Mouse (Mus musculus) brain, adult 2 months (tissue): ENCODE measurements at regions not wholly inside any gene's neighbourhood (a gene's known extent, or its start where the extent isn't known, plus 50 kb on each side); places are given as distances from the start of the nearest gene placed in this dataset.

Experiments
- DNase-seq: peaks from one replicate; pipeline ENCODE4 v3.0.0; 2011; ENCODE audit warnings: low read depth, low spot score

GRCm38 (mm10) chr3:49096118-49096517, 661.0 kb downstream of the Pcdh18 start:
- DNase-seq = no peak

- DNase-seq = peak; percentile 84
Observed at GRCm38 (mm10) chr3:49093818-49094680, 663.1 kb downstream of the Pcdh18 start.

- DNase-seq = no peak
Observed at GRCm38 (mm10) chr3:49068801-49069200, 688.3 kb downstream of the Pcdh18 start.

DNA sequence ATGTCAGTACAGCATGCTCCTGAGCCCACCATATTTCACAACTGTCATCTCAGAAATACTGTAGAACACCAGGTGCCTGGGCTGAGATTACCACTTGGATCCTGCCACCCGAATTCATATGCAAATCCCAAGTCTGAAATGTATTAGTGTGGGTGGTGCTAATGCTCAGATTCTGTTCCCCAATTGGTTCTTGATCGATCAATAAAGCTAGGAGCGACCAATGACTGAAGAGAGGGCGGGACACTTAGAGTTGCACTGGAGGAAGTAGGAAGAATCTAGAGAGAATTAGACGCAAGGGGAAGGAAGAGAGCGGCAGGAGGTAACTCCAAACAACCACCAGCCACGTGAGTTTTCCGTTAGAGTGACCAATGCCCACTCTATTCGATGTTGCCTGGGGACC, 695.0 kb downstream of the Pcdh18 start:
- DNase-seq = no peak

DNA sequence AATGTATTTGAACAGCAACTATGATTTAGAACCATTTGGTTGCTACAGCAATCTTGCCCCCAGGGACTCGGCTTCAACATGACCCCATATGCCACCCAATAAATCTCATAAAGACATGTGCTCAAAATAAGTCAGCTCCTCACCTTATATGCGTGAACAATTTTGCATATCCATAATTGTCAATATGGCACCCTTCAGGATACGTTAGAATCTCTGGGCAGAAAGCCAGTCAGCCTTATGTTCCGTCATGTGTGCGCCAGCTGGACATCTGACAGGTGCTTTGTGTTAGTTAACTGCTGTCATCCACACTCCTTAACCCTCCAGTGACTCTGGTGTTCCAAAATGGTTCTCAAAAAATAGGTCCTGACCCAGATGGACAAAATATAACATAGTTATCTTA, 724.1 kb downstream of the Pcdh18 start:
- peak; percentile 85 for DNase-seq

DNA sequence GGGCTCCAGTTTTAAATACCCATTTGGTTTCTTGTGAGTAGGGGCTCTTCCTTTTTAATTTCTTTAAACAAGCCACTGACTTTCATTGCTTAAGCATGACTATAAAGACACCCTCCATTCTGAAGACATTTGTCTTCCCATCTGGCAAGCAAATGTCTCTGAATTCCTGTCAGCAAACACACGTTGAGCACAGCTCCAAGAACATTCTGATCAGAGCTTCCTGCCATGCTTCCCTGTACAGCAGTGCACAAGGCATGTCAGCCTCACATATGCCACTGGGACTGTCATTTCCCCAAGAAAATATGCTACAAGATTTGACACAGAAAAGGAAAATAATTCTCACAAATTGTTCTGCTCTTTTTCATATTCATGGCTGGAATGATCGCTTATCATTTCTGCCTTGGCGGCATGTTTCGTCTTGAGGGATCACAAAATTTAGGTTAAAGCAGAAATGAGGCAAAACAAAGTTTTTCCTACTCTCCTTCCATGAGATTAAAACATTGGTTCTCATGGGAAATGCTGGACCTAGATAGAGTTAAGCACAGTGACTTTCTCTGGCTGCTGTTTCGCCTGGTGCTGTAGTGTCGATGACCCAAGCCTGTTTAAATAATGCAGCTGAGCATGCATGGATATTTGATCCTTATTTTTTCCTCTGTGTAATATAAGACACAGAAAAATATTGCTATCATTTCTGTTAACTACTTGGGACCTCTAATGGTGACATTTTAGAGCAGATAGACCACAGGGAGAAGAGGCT, 747.7 kb downstream of the Pcdh18 start:
- DNase-seq = peak; percentile 49
